Mouse (Mus musculus): ENCODE results near the gene Marcks. TPM values are rescaled to one million over a fixed set of nuclear protein-coding genes. Genes with fewer than 3 reads are reported as not detected.

Marcks gene
- polyA plus RNA-seq, 1 experiment from 2014 or later = 178 TPM

DNA sequence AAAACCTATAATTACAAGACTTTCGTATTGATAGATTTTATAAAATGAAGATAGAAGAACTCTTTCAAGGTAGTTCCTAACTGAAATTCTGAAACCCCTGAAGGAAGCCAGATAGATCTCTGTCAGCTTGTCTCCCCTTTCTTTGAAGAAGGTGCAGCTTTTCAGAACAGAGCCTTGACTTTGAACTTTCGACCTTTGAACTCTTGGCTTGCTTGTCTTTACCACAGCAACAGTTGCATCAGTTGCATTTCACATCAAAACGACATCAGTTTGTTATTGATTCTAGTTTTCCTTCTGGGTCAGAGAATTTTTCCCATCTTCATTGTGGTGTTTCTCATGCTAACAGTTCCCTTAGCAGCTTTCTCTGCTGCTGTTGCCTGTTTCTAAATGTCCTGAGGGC is 9.3 kb upstream of the Marcks start:
- H3K4me3 ChIP-seq = no peak overlapping the region
- H3K9me3 ChIP-seq = no peaks in the 10 kb centered on the region
- WGBS = 69% methylated on average over 3 of the region's 3 CpGs
- no peaks in the 10 kb centered on the region for H3K27me3 ChIP-seq
- no peaks in the 10 kb centered on the region for H3K4me1 ChIP-seq (replicated peaks)
- no peak overlapping the region for H3K4me2 ChIP-seq
- no peak for ATAC-seq (ENCODE audit: low FRiP score, low read depth)
- H3K9ac ChIP-seq = no peak overlapping the region
- H3K36me3 ChIP-seq = no peaks in the 10 kb centered on the region
- no peak overlapping the region for H3K27ac ChIP-seq (replicated peaks)

DNA sequence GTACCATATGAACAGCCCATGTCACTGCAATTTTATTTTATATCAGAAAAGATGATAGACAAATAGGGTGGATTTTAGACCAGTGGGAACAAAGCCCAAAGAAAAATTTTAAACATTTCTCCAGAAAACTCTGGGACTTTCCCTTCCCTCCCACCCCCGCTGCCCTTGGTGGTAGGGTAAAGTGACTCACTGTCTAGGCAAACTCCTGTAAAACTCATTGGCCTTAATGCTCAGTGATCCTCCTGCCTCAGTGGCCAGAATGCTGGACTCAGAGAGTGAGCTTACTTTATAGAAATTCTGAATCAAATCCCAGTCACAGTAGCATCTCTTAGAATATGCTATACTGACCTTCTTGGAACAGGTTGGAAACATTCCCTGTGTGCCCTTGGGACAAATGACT is 6.7 kb upstream of the Marcks start:
- Histone ChIP-seq H3K4me1 (replicated peaks) (peaks cover 4% of the 10 kb centered on the region; the same call in 1 of the 2 replicates), H3K4me3 (no peak overlapping the region), H3K27me3 (no peaks in the 10 kb centered on the region), H3K36me3 (no peaks in the 10 kb centered on the region), H3K9ac (no peak overlapping the region), H3K9me3 (no peaks in the 10 kb centered on the region), H3K4me2 (no peak overlapping the region), H3K27ac (replicated peaks) (no peak overlapping the region)
- 94% methylated on average over 1 of the region's 1 CpGs for WGBS
- ATAC-seq (ENCODE audit: low FRiP score, low read depth) = no peak

DNA sequence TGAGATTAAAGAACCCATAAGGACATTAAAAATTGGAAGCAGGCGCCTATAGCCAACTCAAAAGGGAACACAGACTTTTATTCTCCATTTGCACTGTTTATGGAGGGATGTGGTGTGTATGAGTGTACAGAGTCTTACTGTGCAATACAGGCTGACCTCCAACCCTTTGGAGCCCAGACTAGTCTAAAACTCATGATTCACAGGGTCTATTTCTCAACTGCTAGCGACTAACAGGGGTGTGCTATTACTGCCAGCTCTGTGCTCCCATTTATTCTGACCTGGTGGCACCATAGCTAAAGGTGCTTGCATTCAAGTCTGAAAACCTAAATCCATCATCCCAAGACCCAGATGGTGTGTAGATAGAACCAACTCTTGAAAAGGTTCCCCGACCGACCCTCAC is 2.9 kb upstream of the Marcks start:
- Histone ChIP-seq H3K36me3 (no peaks in the 10 kb centered on the region), H3K9ac (peak overlapping the region; percentile 26; the same call in 1 of the 2 replicates), H3K4me3 (peak overlapping the region; percentile 91), H3K9me3 (no peaks in the 10 kb centered on the region), H3K4me1 (replicated peaks) (peaks cover 4% of the 10 kb centered on the region; the same call in 1 of the 2 replicates), H3K27me3 (no peaks in the 10 kb centered on the region), H3K4me2 (peak overlapping the region; percentile 56), H3K27ac (replicated peaks) (peak overlapping the region; percentile 100)
- WGBS = 49% methylated on average over 4 of the region's 4 CpGs
- peak; percentile 3; the same call in 1 of the 2 replicates for ATAC-seq (ENCODE audit: low FRiP score, low read depth)

DNA sequence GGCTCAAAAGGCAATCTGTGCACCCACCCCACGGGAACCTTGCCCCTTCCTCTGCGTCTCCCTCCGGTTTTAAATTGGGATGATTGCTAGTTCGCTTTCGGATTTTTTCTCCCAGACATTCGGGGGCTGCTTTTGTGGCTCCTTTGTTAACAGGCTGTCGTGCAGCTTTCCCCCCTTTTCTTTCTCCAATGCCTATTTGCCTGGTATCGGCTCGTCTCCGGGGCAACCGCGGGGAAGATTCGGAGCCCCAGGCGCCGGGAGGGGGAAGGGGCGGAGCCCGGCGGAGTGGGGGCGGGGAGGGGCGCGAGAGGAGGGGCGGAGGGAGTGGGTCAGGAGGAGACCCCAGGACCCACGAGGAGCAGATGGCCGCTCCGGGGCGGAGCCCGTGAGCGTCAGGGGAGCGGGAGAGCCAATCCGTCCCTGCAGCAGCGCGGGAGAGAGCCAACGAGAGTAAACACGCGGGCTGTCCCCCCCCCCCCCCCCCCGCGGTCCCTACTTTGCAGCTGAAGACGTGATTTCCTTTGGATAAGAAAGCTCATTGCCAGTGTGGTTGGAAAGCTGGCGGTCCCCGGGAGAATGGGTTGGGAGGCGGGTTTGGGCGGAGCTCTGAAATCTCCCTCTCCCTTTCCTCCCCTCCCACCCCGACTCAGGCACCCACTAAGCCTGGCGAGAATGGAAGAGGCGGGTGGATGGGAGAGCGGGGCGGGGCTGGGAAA is 2.2 kb upstream of the Marcks start:
- H3K27me3 ChIP-seq = no peaks in the 10 kb centered on the region
- no peaks in the 10 kb centered on the region for H3K9me3 ChIP-seq
- H3K4me3 ChIP-seq = peak overlapping the region; percentile 91
- peak overlapping the region; percentile 100 for H3K27ac ChIP-seq (replicated peaks)
- H3K4me1 ChIP-seq (replicated peaks) = peaks cover 4% of the 10 kb centered on the region; the same call in 1 of the 2 replicates
- WGBS = 1% methylated on average over 38 of the region's 47 CpGs
- H3K36me3 ChIP-seq = 0 out of 2 replicates have a peak, but pooled peaks cover 2% of the 10 kb centered on the region
- ATAC-seq (ENCODE audit: low FRiP score, low read depth) = peak; percentile 94
- peak overlapping the region; percentile 100 for H3K9ac ChIP-seq
- H3K4me2 ChIP-seq = peak overlapping the region; percentile 56

DNA sequence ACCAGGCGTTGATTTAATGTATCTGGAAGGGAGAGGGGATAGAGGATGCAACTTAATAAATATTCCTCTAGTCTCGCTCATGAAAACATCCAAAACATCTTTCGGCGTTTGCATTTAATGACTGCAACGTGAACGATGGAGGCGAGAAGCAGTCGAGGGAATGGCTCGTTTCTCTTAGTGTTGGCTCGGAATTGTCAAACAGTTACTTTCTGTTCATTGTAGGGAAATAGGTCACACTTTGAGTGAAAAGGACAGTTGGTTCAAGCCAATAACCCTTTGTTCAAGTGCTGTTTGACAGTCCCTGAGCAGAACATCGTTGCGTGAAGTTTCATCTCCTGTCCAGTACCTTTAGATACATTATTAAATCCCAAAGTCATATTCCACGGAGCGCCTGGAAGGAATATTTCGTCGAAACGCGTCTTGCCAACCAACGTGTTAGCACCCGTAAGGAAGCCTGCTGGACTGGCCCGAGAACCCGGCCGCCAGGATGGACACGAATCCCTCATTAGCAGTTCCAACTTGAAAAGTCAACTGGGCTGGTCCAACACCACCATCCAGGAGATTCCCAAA is 1.5 kb upstream of the Marcks start:
- H3K4me1 ChIP-seq (replicated peaks) = peaks cover 4% of the 10 kb centered on the region; the same call in 1 of the 2 replicates
- no peak; the same call in 1 of the 2 replicates for ATAC-seq (ENCODE audit: low FRiP score, low read depth)
- WGBS = under 1% methylated on average over 24 of the region's 24 CpGs

DNA sequence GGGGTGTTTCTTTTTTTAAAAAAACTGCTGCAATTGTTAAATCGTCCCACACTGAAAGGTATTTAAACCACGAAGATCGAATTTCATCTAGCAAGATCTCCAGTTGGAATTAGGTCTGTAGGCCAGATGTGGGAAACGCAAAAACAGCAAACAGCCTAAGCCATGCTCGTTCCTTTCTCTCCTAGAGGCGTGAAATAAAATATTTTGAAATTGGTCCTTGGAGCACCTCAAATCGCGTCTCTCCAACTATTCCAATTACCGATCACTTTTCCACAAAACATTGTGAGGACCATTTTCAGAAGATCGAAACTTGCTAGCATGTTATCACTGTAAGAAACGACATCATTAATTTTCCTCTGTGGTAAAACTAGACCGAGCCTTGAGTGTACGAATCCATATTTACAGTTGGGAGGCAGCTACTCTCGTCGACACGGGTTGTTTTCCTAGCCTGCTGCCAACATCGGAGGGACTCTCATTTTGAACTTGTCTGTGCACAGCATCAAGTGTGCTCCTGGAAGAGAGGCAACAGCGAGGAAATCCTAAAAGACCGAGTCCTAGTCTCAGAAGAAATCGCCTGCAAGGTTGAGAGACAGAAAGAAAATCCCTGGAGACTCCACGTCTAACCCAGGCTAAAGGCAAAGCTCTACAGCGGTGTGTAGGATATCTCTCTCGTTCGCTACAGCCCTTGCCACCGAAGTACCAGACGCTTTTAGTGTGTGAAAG is 884 bp upstream of the Marcks start:
- 0 out of 2 replicates have a peak, but pooled peaks cover 3% of the 10 kb centered on the region for H3K36me3 ChIP-seq
- under 1% methylated on average over 26 of the region's 26 CpGs for WGBS
- ATAC-seq (ENCODE audit: low FRiP score, low read depth) = no peak
- H3K4me1 ChIP-seq (replicated peaks) = peaks cover 8% of the 10 kb centered on the region
- H3K27ac ChIP-seq (replicated peaks) = peak overlapping the region; percentile 100
- H3K9me3 ChIP-seq = no peaks in the 10 kb centered on the region
- H3K4me2 ChIP-seq = peak overlapping the region; percentile 56
- H3K9ac ChIP-seq = peak overlapping the region; percentile 100
- no peaks in the 10 kb centered on the region for H3K27me3 ChIP-seq
- H3K4me3 ChIP-seq = peak overlapping the region; percentile 91

More for the DNA sequence above, 1.5 kb upstream of the Marcks start:
- peak overlapping the region; percentile 91 for H3K4me3 ChIP-seq
- H3K27me3 ChIP-seq = no peaks in the 10 kb centered on the region
- H3K9me3 ChIP-seq = no peaks in the 10 kb centered on the region
- peak overlapping the region; percentile 100 for H3K9ac ChIP-seq
- peak overlapping the region; percentile 56 for H3K4me2 ChIP-seq
- H3K36me3 ChIP-seq = 0 out of 2 replicates have a peak, but pooled peaks cover 3% of the 10 kb centered on the region
- peak overlapping the region; percentile 100 for H3K27ac ChIP-seq (replicated peaks)

DNA sequence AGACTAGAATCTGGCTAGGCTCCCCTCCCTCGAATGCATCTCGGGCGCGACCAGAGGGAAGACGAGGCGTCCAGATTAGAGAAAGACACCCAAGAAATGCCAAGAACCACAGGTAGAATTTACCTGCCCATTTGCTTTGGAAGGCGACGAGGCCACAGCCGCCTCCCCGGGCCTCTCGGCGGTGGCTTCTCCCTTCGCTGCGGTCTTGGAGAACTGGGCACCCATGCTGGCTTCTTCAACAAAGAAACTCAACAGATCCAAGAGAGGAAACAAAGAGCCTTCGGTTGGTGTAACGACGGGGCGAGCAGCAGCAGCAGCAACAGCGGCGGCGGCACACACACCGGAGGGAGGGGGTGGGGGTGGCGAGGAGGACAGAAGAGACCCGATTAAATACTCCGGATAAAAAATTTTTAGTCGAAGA is 399 bp downstream of the Marcks start:
- Histone ChIP-seq H3K27ac (replicated peaks) (peak overlapping the region; percentile 100), H3K9me3 (no peaks in the 10 kb centered on the region), H3K36me3 (0 out of 2 replicates have a peak, but pooled peaks cover 8% of the 10 kb centered on the region), H3K4me2 (no peak overlapping the region), H3K27me3 (no peaks in the 10 kb centered on the region), H3K4me3 (peak overlapping the region; percentile 91), H3K4me1 (replicated peaks) (peaks cover 20% of the 10 kb centered on the region), H3K9ac (peak overlapping the region; percentile 100)
- WGBS = under 1% methylated on average over 26 of the region's 26 CpGs
- ATAC-seq (ENCODE audit: low FRiP score, low read depth) = no peak

DNA sequence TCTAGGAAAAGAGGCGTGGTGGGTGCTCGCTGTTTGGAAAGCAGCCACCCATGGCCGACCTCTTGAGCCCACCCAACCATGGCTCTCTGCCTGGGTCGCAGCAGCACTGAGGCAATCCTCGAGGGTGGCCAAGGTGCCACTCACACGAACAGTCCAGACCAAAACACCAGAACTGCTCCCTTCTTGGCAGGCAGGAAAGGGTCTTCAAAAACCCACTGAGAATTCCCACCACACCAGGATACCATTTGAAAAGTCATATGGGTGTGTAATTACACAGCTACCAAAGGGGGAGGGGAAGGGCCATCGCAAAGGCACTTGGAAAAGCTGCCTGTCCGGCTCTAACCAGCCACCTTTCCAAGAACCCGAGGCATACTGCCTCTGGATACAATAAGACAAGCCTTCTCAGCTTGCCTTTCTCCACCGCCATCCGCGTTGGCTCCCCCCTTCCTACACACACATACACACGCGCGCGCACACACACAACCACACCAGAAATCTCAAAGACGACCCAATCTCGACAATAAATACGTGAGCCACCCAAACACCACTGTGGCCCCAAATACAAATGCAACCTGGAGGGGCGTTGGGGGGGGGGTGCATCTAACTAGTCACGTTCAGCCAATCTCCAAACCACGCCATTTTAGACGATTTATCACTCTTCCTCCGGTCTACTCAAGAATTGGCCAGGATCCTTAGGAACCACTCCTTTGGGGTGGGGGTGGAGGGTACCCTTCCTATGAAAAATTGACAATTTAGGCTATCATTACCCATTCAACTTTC is 999 bp downstream of the Marcks start:
- Histone ChIP-seq H3K27ac (replicated peaks) (peak overlapping the region; percentile 100), H3K9ac (peak overlapping the region; percentile 100), H3K4me3 (peak overlapping the region; percentile 91), H3K36me3 (0 out of 2 replicates have a peak, but pooled peaks cover 10% of the 10 kb centered on the region), H3K9me3 (no peaks in the 10 kb centered on the region), H3K4me1 (replicated peaks) (peaks cover 23% of the 10 kb centered on the region), H3K4me2 (peak overlapping the region; percentile 59; the same call in 1 of the 2 replicates), H3K27me3 (no peaks in the 10 kb centered on the region)
- no peak for ATAC-seq (ENCODE audit: low FRiP score, low read depth)
- under 1% methylated on average over 24 of the region's 24 CpGs for WGBS

DNA sequence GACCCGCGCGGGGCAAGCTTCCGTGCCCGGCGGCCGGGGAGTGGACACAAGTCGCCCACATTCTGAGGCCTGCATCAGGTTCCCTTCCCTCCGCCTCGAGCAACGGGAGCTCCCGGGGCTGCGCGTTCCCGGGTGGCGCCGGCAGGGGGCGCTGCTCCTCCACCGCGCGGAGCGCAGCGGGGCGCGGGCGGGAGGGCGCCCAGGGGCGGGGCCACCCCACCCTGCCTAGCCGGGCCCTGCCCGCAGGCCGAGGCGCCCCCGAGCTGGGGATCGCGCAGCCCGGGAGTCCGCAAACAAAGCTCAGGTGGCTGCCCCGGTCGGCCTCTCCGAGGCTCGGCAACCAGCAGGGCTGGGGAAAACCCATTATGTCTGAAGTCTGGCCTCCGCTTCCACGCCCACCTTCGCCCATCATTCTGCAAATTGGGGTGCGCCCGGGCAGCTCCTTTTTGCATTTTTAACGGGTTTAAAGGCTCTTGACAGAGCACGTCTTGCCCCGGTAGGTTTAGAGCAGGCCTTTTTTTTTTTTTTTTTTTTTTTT is 1.7 kb downstream of the Marcks start:
- WGBS = under 1% methylated on average over 29 of the region's 49 CpGs
- peak overlapping the region; percentile 100 for H3K27ac ChIP-seq (replicated peaks)
- H3K9ac ChIP-seq = peak overlapping the region; percentile 100
- H3K4me3 ChIP-seq = peak overlapping the region; percentile 91
- 0 out of 2 replicates have a peak, but pooled peaks cover 12% of the 10 kb centered on the region for H3K36me3 ChIP-seq
- no peaks in the 10 kb centered on the region for H3K9me3 ChIP-seq
- H3K4me2 ChIP-seq = peak overlapping the region; percentile 59
- no peaks in the 10 kb centered on the region for H3K27me3 ChIP-seq
- peak; percentile 39 for ATAC-seq (ENCODE audit: low FRiP score, low read depth)
- H3K4me1 ChIP-seq (replicated peaks) = peaks cover 26% of the 10 kb centered on the region

DNA sequence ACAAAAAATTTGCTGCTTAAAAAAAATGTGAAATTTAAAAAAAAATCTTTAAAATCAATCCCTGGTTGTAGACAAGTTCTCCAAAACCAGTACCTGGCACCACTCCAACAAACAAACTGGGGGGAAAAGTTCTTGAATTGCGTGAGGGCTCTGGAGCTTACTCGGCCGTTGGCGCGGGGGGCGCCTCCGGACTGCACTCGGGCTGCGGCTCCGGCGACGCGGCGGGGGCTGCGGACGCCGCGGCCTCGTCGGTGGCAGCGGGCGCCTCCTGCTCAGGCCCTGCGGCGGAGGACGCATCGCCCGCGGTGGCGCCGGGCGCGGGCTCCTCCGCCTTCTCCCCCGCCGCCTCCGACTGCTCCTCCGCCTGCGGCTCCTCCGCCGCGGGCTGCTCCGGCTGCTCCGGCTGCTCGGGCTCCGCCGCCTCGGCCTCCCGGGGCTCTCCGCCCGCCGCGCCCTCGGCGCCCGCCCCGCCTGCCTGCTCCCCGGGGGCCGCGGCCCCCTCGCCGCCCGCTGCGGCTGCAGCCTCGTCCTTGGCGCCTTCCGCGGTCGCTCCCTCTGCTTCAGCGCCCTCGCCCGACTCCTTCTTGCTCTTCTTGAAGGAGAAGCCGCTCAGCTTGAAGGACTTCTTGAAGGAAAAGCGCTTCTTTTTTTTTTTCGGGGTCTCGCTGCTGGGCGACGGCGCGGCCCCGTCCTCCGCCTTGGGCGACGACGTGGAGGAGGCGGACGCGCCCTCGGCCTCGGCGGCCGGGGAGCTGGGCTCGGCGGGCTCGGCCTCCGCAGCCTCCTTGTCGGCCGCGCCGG is 2.6 kb downstream of the Marcks start:
- ATAC-seq (ENCODE audit: low FRiP score, low read depth) = no peak
- no peaks in the 10 kb centered on the region for H3K9me3 ChIP-seq
- H3K27ac ChIP-seq (replicated peaks) = peak overlapping the region; percentile 100
- H3K27me3 ChIP-seq = no peaks in the 10 kb centered on the region
- H3K4me1 ChIP-seq (replicated peaks) = peaks cover 23% of the 10 kb centered on the region
- peak overlapping the region; percentile 91 for H3K4me3 ChIP-seq
- WGBS = under 1% methylated on average over 80 of the region's 99 CpGs
- 0 out of 2 replicates have a peak, but pooled peaks cover 12% of the 10 kb centered on the region for H3K36me3 ChIP-seq
- H3K4me2 ChIP-seq = peak overlapping the region; percentile 59
- H3K9ac ChIP-seq = peak overlapping the region; percentile 100
